Mouse (Mus musculus): ENCODE results near the gene Aif1l. TPM values are rescaled to one million over a fixed set of nuclear protein-coding genes. Genes with fewer than 3 reads are reported as not detected.

Gene Aif1l
- total RNA-seq, 1 experiment from 2014 or later, result 0.35 TPM

- ATAC-seq (ENCODE audit: extremely low read depth, insufficient number of reproducible peaks, low FRiP score, poor library complexity, severe bottlenecking), result no peak
Observed at GRCm38 (mm10) chr2:31990961-31991360, 41.0 kb downstream of the Aif1l start.

- ATAC-seq (ENCODE audit: extremely low read depth, insufficient number of reproducible peaks, low FRiP score, poor library complexity, severe bottlenecking), result no peak
Observed at GRCm38 (mm10) chr2:31994896-31995295, 45.0 kb downstream of the Aif1l start.

DNA sequence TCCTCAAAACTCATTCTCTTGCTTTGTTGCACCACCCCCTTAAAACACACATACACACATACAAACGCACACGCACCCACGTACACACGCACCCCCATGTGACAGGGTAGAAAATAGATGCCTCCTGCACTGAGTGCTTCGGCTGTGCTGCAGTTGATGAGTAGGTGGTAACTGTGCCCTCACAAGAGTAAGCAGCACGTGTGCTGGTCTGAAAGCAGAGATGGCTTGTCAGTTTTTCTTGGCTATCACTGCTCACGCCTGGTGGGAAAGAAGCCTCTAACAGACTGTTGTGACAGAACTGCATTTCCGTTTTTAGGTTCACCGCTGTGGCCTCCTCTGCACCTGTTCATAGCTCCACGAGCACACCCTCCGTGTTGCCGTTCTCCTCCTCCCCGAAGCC, 46.1 kb downstream of the Aif1l start:
- ATAC-seq (ENCODE audit: extremely low read depth, insufficient number of reproducible peaks, low FRiP score, poor library complexity, severe bottlenecking), result no peak

DNA sequence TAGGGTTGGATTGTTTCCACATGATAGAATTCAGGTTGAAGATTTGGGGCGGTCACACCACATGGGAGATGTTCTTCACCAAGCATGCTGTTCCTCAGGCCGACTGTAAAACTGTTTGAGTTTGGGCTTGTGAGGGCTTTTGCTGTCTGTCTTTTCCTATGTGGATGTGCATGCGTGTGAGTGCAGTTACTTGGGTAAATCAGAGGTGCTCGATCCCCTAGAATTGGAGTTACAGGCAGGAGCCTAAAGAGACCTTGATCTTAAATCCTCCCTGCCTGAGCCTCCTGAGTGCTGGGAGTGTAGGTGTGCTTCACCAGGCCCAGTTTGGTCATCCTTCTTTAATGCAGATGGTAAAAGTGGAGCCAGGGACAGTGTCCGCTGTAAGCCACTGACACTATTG, 47.6 kb downstream of the Aif1l start:
- no peak for ATAC-seq (ENCODE audit: extremely low read depth, insufficient number of reproducible peaks, low FRiP score, poor library complexity, severe bottlenecking)

- ATAC-seq (ENCODE audit: extremely low read depth, insufficient number of reproducible peaks, low FRiP score, poor library complexity, severe bottlenecking), result no peak
Observed at GRCm38 (mm10) chr2:31998443-31998842, 48.5 kb downstream of the Aif1l start.

DNA sequence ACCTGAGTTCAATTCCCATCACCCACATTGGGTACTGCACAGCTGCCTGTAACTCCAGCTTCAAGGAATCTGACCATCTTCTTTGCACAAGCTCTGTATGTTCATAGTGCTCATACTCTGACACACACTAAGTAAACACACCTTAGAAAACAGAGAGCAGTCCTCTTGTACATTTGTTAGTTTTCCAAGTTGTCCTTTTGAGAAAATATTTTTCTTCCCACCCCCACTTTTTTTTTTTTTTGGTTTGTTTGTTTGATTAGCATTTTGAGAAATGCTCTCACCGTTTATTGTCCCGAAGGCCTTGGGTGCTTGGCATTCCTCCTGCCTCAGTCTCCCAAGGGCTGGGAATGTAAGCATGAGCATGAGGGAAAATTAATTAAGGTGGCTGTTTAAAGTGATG, 58.4 kb downstream of the Aif1l start:
- ATAC-seq (ENCODE audit: extremely low read depth, insufficient number of reproducible peaks, low FRiP score, poor library complexity, severe bottlenecking), result no peak

DNA sequence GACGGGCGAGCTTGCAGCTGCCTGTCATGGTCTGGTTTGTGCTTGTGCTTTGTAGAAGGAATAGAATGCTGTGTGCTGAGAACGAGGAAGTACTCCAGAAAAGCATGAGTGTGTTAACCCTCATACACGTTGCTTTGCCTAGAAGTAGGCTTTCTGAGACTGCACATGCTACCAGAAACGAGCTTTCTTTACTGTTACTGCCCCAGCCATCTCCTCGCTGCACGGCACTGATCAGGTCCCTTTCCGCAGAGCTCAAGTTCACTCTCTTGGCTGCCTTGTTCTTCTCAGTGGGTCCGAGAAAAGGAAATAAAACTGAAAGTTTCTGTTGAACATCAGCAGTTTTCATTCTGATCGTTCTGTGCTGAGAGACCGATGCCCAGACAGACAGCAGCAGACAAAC, 58.8 kb downstream of the Aif1l start:
- no peak for ATAC-seq (ENCODE audit: extremely low read depth, insufficient number of reproducible peaks, low FRiP score, poor library complexity, severe bottlenecking)

DNA sequence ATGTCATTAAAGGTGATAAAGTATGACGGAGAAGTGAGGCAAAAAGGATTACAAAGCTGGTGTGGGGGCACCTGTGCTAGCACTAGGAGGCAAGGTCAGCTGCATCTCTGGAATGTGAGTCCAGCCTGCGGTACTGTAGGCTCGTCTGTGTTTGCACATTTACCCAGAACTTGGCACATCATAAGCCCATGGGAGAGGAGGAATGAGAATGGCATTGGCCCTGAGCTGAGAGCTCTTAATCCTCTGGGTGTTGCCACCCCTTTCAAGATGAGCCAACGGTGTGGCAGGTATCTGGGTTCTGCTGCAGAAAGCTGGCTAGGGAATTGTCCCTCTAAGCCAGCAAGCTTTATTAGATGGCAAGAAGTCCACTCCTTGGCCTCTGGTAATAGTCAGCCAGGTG, 69.8 kb downstream of the Aif1l start:
- ATAC-seq (ENCODE audit: extremely low read depth, insufficient number of reproducible peaks, low FRiP score, poor library complexity, severe bottlenecking), result no peak

GRCm38 (mm10) chr2:32020229-32020628, 70.3 kb downstream of the Aif1l start:
- no peak for ATAC-seq (ENCODE audit: extremely low read depth, insufficient number of reproducible peaks, low FRiP score, poor library complexity, severe bottlenecking)

Other genes starting within 250 kb of the Aif1l start
- 2.6 and 2.8 TPM in 2 replicates for gene Qrfp, start 139.6 kb upstream of the Aif1l start, total RNA-seq (2017)
- gene Fibcd1, start 104.1 kb upstream of the Aif1l start, total RNA-seq (2017), result not detected in 2 replicates
- not detected in 2 replicates for gene Lamc3, start 62.8 kb upstream of the Aif1l start, total RNA-seq (2017)
- gene Nup214, start 24.3 kb downstream of the Aif1l start, total RNA-seq (2017), result 50.9 and 57.8 TPM in 2 replicates
- 29.6 and 30.6 TPM in 2 replicates for gene Fam78a, start 134.7 kb downstream of the Aif1l start, total RNA-seq (2017)
- 0.37 TPM in 1 of 2 replicates, not detected in the other for gene Plpp7, start 145.4 kb downstream of the Aif1l start, total RNA-seq (2017)
- gene Prrc2b, start 200.9 kb downstream of the Aif1l start, total RNA-seq (2017), result 36.7 and 37.0 TPM in 2 replicates

Data from neutrophil, adult 5-6 weeks (primary cell).